Mouse (Mus musculus) inflammation-experienced regulatory T-cells, adult 16 weeks (primary cell): ENCODE measurements around the gene Vmn2r60. TPM values are rescaled to one million over a fixed set of nuclear protein-coding genes. Genes with fewer than 3 reads are reported as not detected.

Experiments
- polyA plus RNA-seq: library from polyadenylated mRNA; unstranded; fragments of 100-300 nt; shearing (Covaris generic); gene quantifications from one replicate; pipeline ENCODE4 v1.2.1, GENCODE M21; 2017

Vmn2r60 gene
- not detected for polyA plus RNA-seq

GRCm38 (mm10) chr7:42107470-42107869, at the start of gene Vmn2r60:
Gene Vmn2r60, plus strand, starts transcription at chr7:42107770.

GRCm38 (mm10) chr7:42058923-42059322, 48.6 kb upstream of the Vmn2r60 start, which contains the start of gene Vmn2r59:
Gene Vmn2r59, minus strand, starts transcription at chr7:42059023.

Other genes starting within 250 kb of the Vmn2r60 start
- not detected for gene Vmn2r58, start 235.1 kb upstream of the Vmn2r60 start, polyA plus RNA-seq
- gene Vmn2r59, start 48.7 kb upstream of the Vmn2r60 start, polyA plus RNA-seq, result 0.02 TPM
- not detected for gene Vmn2r61, start 152.3 kb downstream of the Vmn2r60 start, polyA plus RNA-seq